Mouse (Mus musculus): ENCODE data around the gene Antxr2. TPM values are rescaled to one million over a fixed set of nuclear protein-coding genes. Genes with fewer than 3 reads are reported as not detected.

Gene Antxr2
- polyA plus RNA-seq, 1 experiment from 2014 or later, result 9.3 TPM

GRCm38 (mm10) chr5:98005751-98006150 is 25.1 kb downstream of the Antxr2 start:
- ATAC-seq (ENCODE audit: low FRiP score, low TSS enrichment), result no peak
- DNase-seq (ENCODE audit: low spot score), result no peak
- 97% methylated on average over 8 of the region's 8 CpGs for WGBS

GRCm38 (mm10) chr5:97999261-97999824 is 31.5 kb downstream of the Antxr2 start:
- DNase-seq (ENCODE audit: low spot score) (no peak), ATAC-seq (ENCODE audit: low FRiP score, low TSS enrichment) (no peak)
- Histone ChIP-seq H3K4me2 (replicated peaks; ENCODE audit: low read depth) (no peak overlapping the region), H3K4me3 (ENCODE audit: low read depth, low read length) (no peak overlapping the region), H3K9me3 (ENCODE audit: control insufficient read depth, low read length) (no peaks in the 10 kb centered on the region), H3K4me1 (replicated peaks; ENCODE audit: control insufficient read depth, insufficient read depth) (no peaks in the 10 kb centered on the region), H3K27ac (replicated peaks) (no peak overlapping the region), H3K9ac (ENCODE audit: low read length) (no peak overlapping the region), H3K36me3 (ENCODE audit: control insufficient read depth, insufficient read depth, low read length) (no peaks in the 10 kb centered on the region), H3K27me3 (ENCODE audit: control insufficient read depth, insufficient read depth, low read length) (no peaks in the 10 kb centered on the region)
- TF ChIP-seq EP300 (optimal IDR thresholded peaks at IDR 0.05) (no peak), CTCF (IDR thresholded peaks at IDR 0.05; ENCODE audit: low read depth) (no peak)
- 58% methylated on average over 2 of the region's 2 CpGs for WGBS

More at GRCm38 (mm10) chr5:98005751-98006150, 25.1 kb downstream of the Antxr2 start:
- H3K36me3 ChIP-seq (ENCODE audit: control insufficient read depth, insufficient read depth, low read length), result no peaks in the 10 kb centered on the region
- TF ChIP-seq EP300 (optimal IDR thresholded peaks at IDR 0.05) (no peak), CTCF (IDR thresholded peaks at IDR 0.05; ENCODE audit: low read depth) (no peak)
- H3K9me3 ChIP-seq (ENCODE audit: control insufficient read depth, low read length), result no peaks in the 10 kb centered on the region
- no peaks in the 10 kb centered on the region for H3K4me1 ChIP-seq (replicated peaks; ENCODE audit: control insufficient read depth, insufficient read depth)
- H3K4me2 ChIP-seq (replicated peaks; ENCODE audit: low read depth), result no peak overlapping the region
- H3K27me3 ChIP-seq (ENCODE audit: control insufficient read depth, insufficient read depth, low read length), result no peaks in the 10 kb centered on the region
- H3K27ac ChIP-seq (replicated peaks), result no peak overlapping the region
- no peak overlapping the region for H3K4me3 ChIP-seq (ENCODE audit: low read depth, low read length)
- H3K9ac ChIP-seq (ENCODE audit: low read length), result no peak overlapping the region

DNA sequence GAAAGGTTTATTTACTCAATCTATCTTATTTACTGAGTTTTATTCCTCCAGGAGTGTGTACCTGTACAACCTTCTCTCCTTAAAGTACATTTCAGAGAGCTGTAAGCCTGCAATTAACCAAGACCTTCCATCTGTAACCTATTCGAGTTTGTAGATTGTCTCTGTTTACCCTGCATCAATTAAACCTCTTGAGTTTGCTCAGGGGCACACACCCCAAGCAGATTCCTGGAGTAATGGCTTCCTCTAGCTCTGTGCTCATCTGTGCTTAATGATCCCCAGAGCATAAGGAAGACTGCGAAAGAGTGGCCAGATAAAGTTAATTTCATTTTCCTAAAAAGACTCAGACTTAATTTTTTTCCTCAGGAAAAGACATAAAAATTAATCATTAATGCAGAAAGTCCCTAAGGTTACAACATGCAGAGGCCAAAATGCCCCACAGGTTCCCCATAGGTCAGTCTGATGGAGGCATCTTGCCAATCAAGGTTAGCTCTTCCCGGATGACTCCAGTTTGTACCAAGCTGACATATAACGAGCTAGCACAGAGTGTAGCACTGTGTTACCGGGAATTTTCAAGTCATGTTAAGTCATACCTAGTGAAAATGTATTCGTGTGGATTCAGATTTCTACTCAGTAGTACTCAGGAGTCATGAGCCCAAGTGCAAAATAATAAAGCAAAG is 34.2 kb downstream of the Antxr2 start:
- ATAC-seq (ENCODE audit: low FRiP score, low TSS enrichment) (no peak), DNase-seq (ENCODE audit: low spot score) (no peak)
- H3K9me3 ChIP-seq (ENCODE audit: control insufficient read depth, low read length), result no peaks in the 10 kb centered on the region
- H3K4me2 ChIP-seq (replicated peaks; ENCODE audit: low read depth), result no peak overlapping the region
- H3K27ac ChIP-seq (replicated peaks), result no peak overlapping the region
- WGBS, result 67% methylated on average over 6 of the region's 6 CpGs
- H3K4me1 ChIP-seq (replicated peaks; ENCODE audit: control insufficient read depth, insufficient read depth), result no peaks in the 10 kb centered on the region
- no peaks in the 10 kb centered on the region for H3K36me3 ChIP-seq (ENCODE audit: control insufficient read depth, insufficient read depth, low read length)
- H3K27me3 ChIP-seq (ENCODE audit: control insufficient read depth, insufficient read depth, low read length), result no peaks in the 10 kb centered on the region
- TF ChIP-seq CTCF (IDR thresholded peaks at IDR 0.05; ENCODE audit: low read depth) (no peak), EP300 (optimal IDR thresholded peaks at IDR 0.05) (no peak)
- H3K9ac ChIP-seq (ENCODE audit: low read length), result no peak overlapping the region
- no peak overlapping the region for H3K4me3 ChIP-seq (ENCODE audit: low read depth, low read length)

- ATAC-seq (ENCODE audit: low FRiP score, low TSS enrichment) (0 out of 2 replicates have a peak, but pooled peaks have one; percentile 67), DNase-seq (ENCODE audit: low spot score) (no peak)
- Histone ChIP-seq H3K36me3 (ENCODE audit: control insufficient read depth, insufficient read depth, low read length) (no peaks in the 10 kb centered on the region), H3K27me3 (ENCODE audit: control insufficient read depth, insufficient read depth, low read length) (no peaks in the 10 kb centered on the region), H3K9me3 (ENCODE audit: control insufficient read depth, low read length) (no peaks in the 10 kb centered on the region), H3K4me1 (replicated peaks; ENCODE audit: control insufficient read depth, insufficient read depth) (no peaks in the 10 kb centered on the region), H3K27ac (replicated peaks) (no peak overlapping the region), H3K9ac (ENCODE audit: low read length) (no peak overlapping the region), H3K4me3 (ENCODE audit: low read depth, low read length) (no peak overlapping the region), H3K4me2 (replicated peaks; ENCODE audit: low read depth) (no peak overlapping the region)
- WGBS, result 50% methylated on average over 4 of the region's 4 CpGs
- TF ChIP-seq CTCF (IDR thresholded peaks at IDR 0.05; ENCODE audit: low read depth) (no peak), EP300 (optimal IDR thresholded peaks at IDR 0.05) (no peak)
Measured at GRCm38 (mm10) chr5:97995881-97996280, 35.0 kb downstream of the Antxr2 start.

- Histone ChIP-seq H3K9me3 (ENCODE audit: control insufficient read depth, low read length) (no peaks in the 10 kb centered on the region), H3K4me3 (ENCODE audit: low read depth, low read length) (no peak overlapping the region), H3K4me1 (replicated peaks; ENCODE audit: control insufficient read depth, insufficient read depth) (no peaks in the 10 kb centered on the region), H3K36me3 (ENCODE audit: control insufficient read depth, insufficient read depth, low read length) (no peaks in the 10 kb centered on the region), H3K4me2 (replicated peaks; ENCODE audit: low read depth) (no peak overlapping the region), H3K9ac (ENCODE audit: low read length) (no peak overlapping the region), H3K27me3 (ENCODE audit: control insufficient read depth, insufficient read depth, low read length) (no peaks in the 10 kb centered on the region), H3K27ac (replicated peaks) (no peak overlapping the region)
- no peak for TF ChIP-seq CTCF (IDR thresholded peaks at IDR 0.05; ENCODE audit: low read depth)
- TF ChIP-seq EP300 (optimal IDR thresholded peaks at IDR 0.05), result no peak
- WGBS, result 86% methylated on average over 4 of the region's 4 CpGs
- DNase-seq (ENCODE audit: low spot score) (no peak), ATAC-seq (ENCODE audit: low FRiP score, low TSS enrichment) (no peak)
Measured at GRCm38 (mm10) chr5:97986656-97987294, 44.1 kb downstream of the Antxr2 start.

- Histone ChIP-seq H3K36me3 (ENCODE audit: control insufficient read depth, insufficient read depth, low read length) (no peaks in the 10 kb centered on the region), H3K9ac (ENCODE audit: low read length) (no peak overlapping the region), H3K27me3 (ENCODE audit: control insufficient read depth, insufficient read depth, low read length) (no peaks in the 10 kb centered on the region), H3K9me3 (ENCODE audit: control insufficient read depth, low read length) (no peaks in the 10 kb centered on the region), H3K27ac (replicated peaks) (no peak overlapping the region), H3K4me3 (ENCODE audit: low read depth, low read length) (no peak overlapping the region), H3K4me1 (replicated peaks; ENCODE audit: control insufficient read depth, insufficient read depth) (no peaks in the 10 kb centered on the region), H3K4me2 (replicated peaks; ENCODE audit: low read depth) (no peak overlapping the region)
- no peak for ATAC-seq (ENCODE audit: low FRiP score, low TSS enrichment)
- WGBS, result 96% methylated on average over 9 of the region's 9 CpGs
- TF ChIP-seq EP300 (optimal IDR thresholded peaks at IDR 0.05), result no peak
- TF ChIP-seq CTCF (IDR thresholded peaks at IDR 0.05; ENCODE audit: low read depth), result no peak
- no peak for DNase-seq (ENCODE audit: low spot score)
Measured at GRCm38 (mm10) chr5:97983375-97983774, 47.5 kb downstream of the Antxr2 start.
